Mouse (Mus musculus): Measurements from ENCODE around the gene Srpk2.
"Not testable (repeated sequence)": the region's sequence is repeated elsewhere in the genome, so short reads cannot be mapped to it uniquely, and the experiment has no call there.

The Srpk2 gene

DNA sequence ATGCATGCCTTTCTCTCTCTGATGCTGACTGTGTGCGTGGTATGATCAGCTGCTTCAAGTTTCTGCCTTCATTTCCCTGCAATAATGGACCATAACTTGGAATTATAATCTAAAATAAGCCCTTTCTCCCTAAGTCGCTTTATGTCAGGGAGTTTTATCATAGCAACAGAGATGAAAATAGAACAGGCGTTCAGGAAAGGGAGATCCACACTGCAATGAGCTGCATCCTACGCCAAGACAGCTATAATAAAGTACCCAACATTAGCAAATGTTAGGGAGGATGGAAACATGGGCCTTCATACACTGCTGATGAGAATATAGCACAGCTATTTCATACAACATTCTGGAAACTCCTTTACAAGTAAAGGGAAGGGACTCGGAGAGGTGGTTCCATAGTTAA is 116.2 kb downstream of the Srpk2 start:
- peak; percentile 65 for DNase-seq (ENCODE audit: low read depth, low spot score)

DNA sequence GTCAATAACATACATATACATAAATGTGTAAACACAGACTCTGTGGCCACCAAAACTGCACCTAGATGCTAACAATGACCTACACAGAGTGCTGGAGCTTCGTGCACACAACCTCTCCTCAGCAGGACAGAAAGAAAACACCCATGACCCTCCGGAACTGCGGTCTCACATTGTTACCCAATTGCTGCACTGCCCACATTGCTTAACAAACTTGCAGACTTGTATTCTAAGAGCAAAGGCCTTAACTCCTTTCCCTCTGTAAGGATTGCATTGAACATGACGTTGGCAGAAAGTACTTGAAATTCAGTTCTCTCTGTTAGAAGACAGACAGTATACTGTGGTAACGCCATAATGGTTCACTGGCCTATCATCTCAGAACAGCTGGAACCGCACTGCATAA is 118.0 kb downstream of the Srpk2 start:
- no peak for DNase-seq (ENCODE audit: low read depth, low spot score)

DNA sequence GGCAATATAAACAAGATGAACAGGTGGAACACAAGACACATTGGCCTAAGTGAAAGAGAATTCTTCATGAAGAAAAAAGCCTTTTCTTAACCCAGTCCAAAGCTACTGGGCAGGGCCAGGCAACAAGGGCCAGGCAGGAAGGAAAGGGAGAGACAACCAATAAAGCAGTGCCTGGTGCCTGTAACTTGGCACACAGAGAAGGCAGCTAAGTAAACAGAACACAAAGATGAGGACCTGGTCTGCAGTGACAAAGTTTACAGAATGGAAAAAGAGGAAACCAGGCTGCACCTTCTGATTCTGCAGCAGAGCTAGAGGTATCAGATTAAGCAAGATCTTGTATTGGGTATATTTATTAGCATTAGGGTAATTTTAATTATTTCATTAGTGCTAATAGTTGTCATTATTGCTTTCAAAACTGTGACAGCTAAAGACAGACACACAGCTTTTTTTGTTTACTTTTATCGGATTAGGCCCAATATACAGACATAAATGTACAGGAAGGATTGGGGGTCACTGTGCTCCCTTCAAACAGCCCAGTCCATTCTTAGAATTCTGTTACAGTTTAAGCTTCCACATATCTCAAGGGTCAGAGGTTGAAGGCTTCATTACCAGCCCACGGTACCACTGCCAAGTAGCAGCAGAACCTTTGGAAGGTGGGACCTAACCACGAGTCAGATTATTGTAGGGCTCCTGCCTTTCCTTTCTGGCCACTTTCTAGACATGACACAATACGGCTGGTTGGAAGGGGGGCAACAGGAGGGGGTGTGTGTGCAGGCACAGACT is 121.9 kb downstream of the Srpk2 start:
- DNase-seq (ENCODE audit: low read depth, low spot score) = no peak

DNA sequence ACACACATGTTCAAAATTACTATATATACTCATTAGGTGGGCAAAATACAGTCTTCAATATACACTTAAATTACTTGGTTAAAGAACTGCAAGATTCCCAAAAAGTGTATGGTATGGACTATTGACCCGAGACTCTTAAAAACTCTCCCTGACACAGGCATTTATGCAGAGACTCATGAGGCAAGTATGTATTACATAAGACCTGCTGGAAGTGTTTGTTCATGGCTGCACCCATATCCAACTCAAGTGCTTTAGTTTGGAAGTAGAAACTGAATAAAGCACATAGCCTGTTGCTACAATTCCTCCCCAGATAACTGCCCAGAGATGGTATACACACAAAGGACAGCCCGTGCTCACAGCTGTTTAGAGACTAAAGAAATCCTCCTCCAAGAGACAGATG is 123.2 kb downstream of the Srpk2 start:
- no peak for DNase-seq (ENCODE audit: low read depth, low spot score)

DNA sequence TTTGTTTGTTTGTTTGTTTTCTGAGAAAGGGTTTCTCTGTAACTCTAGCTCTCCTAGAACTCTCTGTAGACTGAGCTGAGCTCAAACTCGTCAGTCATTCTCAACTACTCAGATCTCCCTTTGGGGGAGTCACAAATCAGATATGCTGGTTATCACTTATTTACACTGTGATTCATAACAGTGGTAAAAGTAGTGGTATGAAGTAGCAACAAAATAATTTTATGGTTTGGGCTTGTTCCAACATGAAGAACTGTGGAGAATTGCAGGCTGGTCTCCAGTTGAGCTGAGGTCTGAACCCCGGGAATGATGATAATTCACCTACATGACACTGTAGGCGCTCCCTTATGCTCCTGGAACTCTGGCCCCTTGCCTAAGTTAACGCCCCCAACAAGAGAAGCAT is 124.2 kb downstream of the Srpk2 start:
- DNase-seq (ENCODE audit: low read depth, low spot score) = no peak

DNA sequence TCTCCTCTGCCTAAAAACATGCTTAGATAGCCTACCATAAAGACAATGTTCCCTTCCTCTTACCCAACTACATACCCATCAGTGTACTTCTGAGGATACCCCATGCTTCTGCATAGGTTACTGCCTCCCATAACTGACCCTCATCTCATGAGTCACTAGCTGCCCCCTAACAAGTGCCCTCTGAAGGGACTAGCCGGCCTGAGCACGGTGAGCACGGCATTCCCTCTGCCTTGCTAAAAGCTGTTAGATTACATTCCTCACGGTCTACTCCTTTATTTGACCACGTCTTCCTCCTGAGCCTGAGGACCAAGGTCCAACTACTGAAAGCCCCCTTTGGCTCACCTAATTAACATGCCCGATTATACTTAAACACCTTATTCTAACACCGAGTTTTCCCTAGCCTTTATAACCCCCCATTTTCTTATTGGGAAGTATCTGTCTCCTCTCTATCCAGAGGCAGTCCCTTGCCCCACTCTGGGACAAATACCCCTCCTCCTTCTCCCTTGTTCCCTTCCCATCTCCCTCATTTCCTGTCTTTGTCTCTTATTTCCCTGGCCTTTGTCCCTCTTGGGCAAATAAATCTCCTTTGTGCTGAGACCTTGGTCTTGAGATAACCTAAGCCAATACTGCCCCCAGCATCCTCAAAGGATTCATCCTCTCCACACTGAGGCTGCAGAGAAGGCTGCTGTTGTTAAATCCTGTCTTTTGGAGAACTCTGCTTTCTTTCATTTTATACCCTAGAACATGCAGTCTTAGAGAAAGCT is 128.2 kb downstream of the Srpk2 start:
- DNase-seq (ENCODE audit: low read depth, low spot score) = no peak

DNA sequence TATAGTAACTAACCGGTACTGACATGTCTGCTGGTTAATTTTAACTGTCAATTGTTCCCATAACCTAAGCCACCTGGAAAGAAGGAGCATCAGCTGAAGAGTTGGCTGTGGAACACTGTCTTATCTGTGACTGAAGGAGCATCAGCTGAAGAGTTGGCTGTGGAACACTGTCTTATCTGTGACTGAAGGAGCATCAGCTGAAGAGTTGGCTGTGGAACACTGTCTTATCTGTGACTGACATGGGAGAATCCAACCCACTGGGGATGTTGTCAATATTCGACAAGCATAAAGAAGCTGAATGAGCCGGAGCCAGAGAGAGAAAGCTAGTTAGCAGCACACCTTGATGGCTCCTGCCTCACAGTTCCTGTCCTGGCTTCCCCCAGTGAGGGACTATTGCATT is 131.1 kb downstream of the Srpk2 start:
- DNase-seq (ENCODE audit: low read depth, low spot score) = not testable (repeated sequence)

DNA sequence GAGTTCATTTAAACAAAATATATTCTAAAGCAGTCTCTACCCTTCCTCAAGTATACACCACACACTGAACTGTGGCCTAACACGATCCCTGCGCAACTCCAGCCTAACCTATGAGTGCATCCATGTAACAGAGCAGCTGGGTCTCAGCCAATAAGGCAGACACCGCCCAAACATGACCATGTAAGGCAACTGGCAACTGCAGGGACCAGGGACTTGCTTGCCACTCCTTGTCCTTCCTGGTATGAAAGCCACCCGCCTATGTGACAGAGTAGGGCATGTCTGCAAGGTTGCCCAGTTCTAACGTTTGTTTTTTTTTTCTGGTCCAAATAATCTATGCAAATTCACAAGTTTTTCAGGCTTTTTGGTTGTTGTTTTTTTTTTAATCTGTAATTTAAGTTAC is 132.7 kb downstream of the Srpk2 start:
- DNase-seq (ENCODE audit: low read depth, low spot score) = no peak

DNA sequence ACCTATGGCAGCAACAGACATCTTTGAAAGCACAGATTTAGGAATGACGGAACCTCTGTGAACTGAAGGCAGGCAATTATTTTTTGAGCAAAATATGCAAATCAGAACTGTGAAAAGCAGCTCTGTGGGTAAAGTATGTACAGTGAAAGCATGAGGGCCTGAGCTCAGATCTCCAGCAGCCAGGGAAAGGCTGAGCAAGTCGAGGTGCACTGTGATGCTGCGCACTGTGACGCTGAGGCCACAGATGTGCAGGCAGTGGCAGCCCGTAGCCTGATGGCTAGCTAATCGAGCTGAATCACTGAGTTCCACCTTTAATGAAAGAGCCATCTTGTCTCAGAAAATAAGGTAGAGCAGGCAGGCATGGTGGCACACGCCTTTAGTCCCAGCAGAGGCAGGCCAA is 148.7 kb downstream of the Srpk2 start:
- DNase-seq (ENCODE audit: low read depth, low spot score) = no peak

DNA sequence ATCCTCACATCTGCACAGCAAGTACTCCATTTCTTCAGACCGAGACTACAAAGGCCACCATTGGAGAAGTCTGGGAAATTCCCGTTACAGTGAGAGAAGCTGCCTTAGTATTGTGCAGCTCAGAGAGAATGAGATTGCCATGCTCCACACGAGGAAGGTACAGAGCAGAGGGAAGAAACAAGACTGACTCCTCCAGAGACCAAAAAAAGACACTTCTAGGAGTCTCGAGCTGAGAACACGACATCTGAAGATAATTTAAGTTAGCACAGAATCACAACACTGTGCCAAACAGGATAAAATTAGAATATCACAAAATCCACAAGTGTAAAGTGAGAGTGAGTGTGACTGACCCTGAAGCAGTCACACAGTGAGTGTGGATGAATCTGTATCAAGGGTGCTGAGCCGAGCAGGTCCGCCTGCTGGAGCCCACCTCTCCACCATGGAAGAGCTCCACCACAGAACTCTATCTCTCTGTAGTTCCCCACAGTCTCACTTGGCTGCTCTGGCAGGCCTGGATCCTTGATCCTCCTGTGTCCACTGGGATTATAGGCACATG is 152.8 kb downstream of the Srpk2 start:
- DNase-seq (ENCODE audit: low read depth, low spot score) = peak; percentile 82

DNA sequence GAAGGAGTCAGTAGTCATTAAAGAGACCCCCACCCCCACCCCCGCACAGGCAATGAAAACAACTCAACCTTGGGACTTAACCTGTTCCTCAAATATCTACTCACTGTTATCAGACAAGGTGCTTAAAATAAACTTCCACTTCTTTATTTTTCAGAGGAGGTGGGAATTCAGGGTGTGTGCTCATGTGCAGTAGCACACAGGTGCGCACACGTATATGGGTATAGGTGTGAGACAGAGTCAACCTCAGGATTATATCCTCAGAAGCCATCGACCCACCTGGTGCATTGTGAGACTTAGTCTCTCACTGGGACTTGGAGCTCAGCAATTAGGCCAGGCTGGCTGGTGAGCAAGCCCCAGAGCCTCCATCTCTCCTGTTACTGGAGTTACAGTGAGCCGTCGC is 153.3 kb downstream of the Srpk2 start:
- DNase-seq (ENCODE audit: low read depth, low spot score) = no peak

DNA sequence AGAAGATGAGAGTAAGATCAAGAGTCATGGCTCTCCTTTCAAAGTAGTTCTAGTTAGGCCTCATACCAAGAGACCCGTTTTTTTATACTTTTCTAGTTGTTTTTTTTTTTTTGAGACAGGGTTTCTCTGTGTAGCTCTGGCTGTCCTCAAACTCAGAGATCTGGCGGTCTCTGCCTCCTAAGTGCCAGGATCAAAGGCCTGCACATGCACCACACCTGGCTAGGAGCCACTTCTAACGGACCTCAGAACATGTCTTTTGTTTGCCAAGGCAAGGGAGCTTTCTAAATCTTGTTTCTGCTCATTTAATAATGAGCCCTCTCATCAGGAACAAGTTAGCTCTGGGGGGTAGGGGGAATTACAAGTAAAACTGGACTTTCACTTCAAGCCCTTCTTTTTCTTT is 159.8 kb downstream of the Srpk2 start:
- no peak for DNase-seq (ENCODE audit: low read depth, low spot score)

DNA sequence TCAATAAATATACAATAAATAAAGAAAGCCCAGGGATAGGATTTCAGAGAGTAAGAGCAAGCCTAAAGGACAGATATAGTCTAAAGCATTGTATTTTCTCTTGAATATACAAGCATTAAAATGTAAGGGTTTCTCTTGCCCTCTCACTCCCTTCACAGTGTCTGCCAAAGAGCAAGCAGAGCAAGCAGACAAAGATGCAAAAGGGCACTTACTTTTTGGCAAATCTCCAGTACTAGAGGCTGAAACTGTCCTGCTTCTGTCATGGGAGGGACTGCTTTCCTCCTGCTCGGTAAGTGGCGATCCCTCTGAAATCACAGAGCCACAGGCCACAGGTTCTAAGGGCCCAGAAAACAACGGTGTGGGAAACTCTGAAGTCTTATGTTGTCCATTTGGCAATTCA is 160.5 kb downstream of the Srpk2 start:
- DNase-seq (ENCODE audit: low read depth, low spot score) = no peak

DNA sequence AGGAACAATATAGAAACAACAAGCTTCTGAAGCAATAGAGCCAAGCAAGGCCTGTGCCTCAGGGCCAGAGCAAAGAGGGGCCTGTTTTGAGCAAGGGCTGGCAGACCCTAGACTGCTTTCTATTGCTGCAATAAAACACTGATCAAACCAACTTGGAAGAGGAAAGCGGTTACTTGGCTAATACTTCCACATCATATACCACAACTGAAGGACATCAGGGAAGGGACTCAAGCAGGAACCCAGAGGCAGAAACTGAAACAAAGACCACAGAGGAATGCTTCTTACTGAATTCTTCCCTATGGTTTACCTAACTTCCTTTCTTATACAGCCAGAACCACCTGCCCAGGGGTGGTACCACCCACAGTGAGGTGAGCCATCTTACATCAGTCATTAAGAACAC is 162.8 kb downstream of the Srpk2 start:
- DNase-seq (ENCODE audit: low read depth, low spot score) = no peak

DNA sequence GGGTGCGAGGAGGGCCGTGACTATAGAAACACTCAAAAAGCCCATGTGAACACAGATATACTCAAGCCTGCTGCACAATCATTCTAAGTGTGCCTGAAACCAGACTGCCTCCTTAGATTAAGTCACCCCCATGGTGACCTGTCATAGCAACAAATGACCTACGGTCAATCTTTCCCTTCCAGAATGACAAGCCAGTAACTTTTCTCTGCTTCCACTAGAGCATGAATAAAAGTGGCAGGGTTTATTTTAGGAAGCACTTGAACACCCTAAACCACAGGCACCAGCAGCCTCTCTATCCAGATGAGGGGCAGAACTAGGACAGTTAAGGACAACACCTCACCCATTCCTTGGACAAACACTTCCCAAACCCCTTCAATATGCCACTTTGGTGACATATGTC is 164.7 kb downstream of the Srpk2 start:
- no peak for DNase-seq (ENCODE audit: low read depth, low spot score)

DNA sequence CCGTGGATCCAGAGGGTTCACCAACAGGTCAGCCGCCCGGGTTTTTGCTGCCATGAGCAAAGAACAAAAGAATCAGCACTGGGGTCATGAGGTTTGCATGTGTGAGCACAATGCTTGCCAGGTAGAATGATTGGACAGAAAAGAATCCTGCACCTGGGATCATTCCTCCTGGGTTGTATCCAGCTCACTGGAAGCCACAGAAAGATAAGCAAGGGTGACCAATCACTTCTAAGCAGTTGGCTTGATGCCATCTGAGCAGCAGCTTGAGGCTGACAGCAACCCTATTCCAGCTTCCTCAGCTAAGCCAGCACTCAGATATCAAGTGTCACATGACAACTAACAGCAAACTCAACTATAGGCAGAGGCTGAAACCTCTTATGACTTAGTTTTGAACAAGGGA is 165.7 kb downstream of the Srpk2 start:
- no peak for DNase-seq (ENCODE audit: low read depth, low spot score)

DNA sequence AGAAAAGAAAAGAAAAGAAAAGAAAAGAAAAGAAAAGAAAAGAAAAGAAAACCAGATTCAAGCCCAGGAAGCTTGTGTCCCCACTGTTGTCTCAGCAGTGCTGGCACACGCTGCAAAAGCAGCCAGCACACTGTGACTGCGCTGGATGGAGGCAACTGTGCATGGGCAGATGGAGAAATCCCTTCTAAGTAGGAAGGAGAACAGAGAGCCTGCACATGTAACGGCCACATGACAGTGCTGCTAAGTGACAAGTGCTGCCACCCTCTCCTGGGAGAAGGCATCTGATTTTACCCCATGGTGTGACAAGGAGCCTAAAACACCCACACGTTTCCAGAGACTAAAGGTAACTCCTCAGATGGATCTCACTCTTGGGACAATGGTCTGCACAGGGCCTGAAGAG is 166.6 kb downstream of the Srpk2 start:
- peak; percentile 91 for DNase-seq (ENCODE audit: low read depth, low spot score)

DNA sequence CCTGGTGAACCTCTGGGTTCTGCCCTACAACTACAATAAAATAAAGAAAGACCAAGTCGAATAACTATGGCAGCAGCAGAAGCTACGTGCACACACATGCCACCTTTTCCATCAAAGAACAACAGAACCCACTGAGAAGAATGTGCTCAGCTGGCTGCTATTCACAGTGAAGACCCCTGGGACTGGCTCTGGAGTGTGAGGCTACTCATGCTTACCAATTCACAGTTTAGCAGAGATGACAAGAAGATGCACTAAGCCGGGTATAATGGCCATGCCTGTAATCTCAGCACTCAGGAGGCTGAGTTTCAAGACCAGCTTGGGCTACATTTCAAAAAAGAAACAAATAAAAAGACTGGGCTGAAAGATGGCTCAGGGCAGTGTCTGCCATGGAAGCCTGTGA is 167.5 kb downstream of the Srpk2 start:
- DNase-seq (ENCODE audit: low read depth, low spot score) = no peak

DNA sequence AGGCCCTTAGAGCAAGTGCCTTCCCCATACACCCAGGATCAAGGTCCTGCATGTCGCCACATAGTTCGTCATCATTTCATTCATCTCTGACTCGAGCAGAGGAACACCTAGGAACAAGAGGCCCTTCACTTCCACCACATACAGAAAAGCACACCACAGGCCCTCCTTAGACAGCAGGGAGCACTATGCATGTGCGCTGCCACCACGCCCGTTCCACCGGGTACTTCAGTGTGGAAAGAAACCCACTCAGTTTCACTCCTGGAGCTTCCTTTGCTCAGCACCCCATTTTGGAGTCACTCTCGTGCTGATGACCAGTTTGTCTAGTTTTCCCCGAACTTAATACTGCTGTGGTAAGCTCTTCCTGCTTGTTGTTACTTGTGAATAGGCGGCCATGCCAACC is 169.4 kb downstream of the Srpk2 start:
- DNase-seq (ENCODE audit: low read depth, low spot score) = no peak

DNA sequence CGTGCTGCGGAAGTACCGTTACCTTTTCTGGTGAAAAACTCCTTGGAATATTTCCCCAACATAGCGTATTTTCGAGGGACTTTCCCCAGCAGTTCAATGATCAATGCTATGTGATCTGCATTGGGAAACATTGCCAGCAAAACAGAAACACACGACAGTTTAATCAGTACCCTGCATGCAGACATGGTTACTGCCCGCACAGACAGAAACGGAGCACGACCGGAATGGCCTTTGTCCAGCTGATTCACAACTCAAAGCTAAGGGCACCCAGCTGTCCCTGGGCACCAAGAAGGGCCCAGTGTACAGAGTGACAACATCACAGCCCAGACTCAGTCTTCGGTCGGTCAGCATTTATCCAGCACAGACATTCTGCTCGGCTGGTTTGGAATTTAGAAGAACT is 170.9 kb downstream of the Srpk2 start:
- DNase-seq (ENCODE audit: low read depth, low spot score) = no peak

DNA sequence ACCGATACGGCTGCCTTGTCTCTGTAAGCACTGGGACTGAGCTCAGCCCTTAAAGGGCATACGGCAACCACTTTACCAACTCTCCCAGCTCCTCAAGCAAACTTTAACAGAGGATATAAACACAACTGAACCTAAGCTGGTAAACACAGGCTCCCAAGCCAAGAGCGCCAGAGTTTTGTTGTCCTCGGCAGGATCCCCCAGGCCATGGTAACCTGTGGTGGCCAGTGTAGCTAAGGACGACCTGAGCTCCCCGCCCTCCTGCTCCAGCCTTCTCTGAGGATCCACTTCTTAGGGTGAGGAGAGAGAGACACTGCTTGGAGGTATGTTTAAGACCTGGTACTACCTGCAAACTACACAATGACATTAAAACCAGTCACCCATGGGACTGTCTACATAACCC is 171.9 kb downstream of the Srpk2 start:
- no peak for DNase-seq (ENCODE audit: low read depth, low spot score)

DNA sequence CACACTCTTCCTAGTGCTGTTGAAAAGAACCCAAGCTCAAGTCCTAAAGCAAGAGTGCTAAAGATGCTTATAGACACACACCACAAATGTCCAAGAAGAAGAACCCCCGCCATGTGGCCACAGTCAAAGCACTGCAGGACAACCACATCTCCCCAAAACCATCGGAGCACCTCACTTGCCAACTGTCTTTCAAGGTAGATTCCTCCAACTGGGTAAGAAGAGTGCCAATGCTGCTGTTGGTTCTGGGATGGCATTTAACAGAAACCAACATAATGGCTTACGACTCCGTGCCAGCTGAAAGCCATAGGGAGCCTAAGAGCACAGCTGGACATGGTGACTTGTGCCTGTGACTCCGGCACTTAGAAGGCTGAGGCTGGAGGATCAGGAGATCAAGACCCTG is 173.0 kb downstream of the Srpk2 start:
- DNase-seq (ENCODE audit: low read depth, low spot score) = no peak

DNA sequence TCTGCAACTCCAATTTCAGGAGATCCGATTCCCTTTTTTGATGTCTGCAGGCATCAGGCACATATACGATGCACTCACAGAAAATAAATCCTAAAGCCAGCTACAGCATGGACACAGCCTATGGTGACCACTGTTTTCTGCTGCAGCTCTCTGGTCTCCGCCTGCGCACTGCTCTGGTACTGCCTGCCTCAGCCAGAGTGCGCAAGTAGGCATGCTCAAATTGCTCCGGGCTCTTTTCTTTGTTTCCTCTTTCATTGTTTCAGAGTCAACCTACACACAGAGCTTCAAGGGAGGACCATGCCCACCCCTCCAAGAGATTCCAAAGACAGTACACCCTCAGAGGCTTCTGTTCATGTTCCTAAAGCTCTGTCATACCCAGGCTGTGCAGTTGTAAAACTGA is 175.8 kb downstream of the Srpk2 start:
- DNase-seq (ENCODE audit: low read depth, low spot score) = no peak

Measured in telencephalon, adult 2 months (tissue).